Mouse (Mus musculus): ENCODE measurements around the gene Ap1ar. TPM values are rescaled to one million over a fixed set of nuclear protein-coding genes. Genes with fewer than 3 reads are reported as not detected.

The Ap1ar gene
- total RNA-seq, 2 experiments from 2014 or later, result 35.6 to 37.3 TPM

Other genes starting within 250 kb of the Ap1ar start
- gene Neurog2, start 204.4 kb downstream of the Ap1ar start, total RNA-seq (2021), result not detected
- gene Alpk1, start 57.0 kb downstream of the Ap1ar start, total RNA-seq (2021), result 10 to 100 TPM in 1 of 2 experiments, 1 to 10 TPM in 1; 9.4 to 12.7 TPM
- 1 to 10 TPM; 4.4 to 4.9 TPM for gene Tifa, start 47.7 kb downstream of the Ap1ar start, total RNA-seq (2021)
- gene Fam241a, start 58.8 kb upstream of the Ap1ar start, total RNA-seq (2021), result 1 to 10 TPM; 5.1 to 5.6 TPM

All from adrenal gland, postnatal 36 days (tissue).